Mouse (Mus musculus): ENCODE measurements at regions not wholly inside any gene's neighbourhood (a gene's known extent, or its start where the extent isn't known, plus 50 kb on each side); places are given as distances from the start of the nearest gene placed in this dataset.

- H3K36me3 ChIP-seq (ENCODE audit: control insufficient read depth, insufficient read depth): no peaks in the 10 kb centered on the region
Observed at GRCm38 (mm10) chr3:22990136-22990820, 913.8 kb downstream of the Tbl1xr1 start.

GRCm38 (mm10) chr3:22995228-22995627, 918.8 kb downstream of the Tbl1xr1 start:
- no peaks in the 10 kb centered on the region for H3K36me3 ChIP-seq (ENCODE audit: control insufficient read depth, insufficient read depth)
- H3K4me1 ChIP-seq (replicated peaks; ENCODE audit: control insufficient read depth, insufficient read depth, low read length): no peaks in the 10 kb centered on the region
- no peaks in the 10 kb centered on the region for H3K27me3 ChIP-seq (replicated peaks; ENCODE audit: control insufficient read depth, insufficient read depth, low read length)
- ATAC-seq: no peak
- no peak overlapping the region for H3K9ac ChIP-seq (replicated peaks; ENCODE audit: low read depth, low read length)
- H3K9me3 ChIP-seq (ENCODE audit: control insufficient read depth, low read length): no peaks in the 10 kb centered on the region
- 83% methylated on average over 6 of the region's 6 CpGs for WGBS
- no peak overlapping the region for H3K27ac ChIP-seq (ENCODE audit: low read length)
- H3K4me3 ChIP-seq (replicated peaks; ENCODE audit: low read length): no peak overlapping the region
- no peak overlapping the region for H3K4me2 ChIP-seq (ENCODE audit: low read length)

More at GRCm38 (mm10) chr3:22990136-22990820, 913.8 kb downstream of the Tbl1xr1 start:
- H3K4me2 ChIP-seq (ENCODE audit: low read length): no peak overlapping the region
- H3K4me3 ChIP-seq (replicated peaks; ENCODE audit: low read length): no peak overlapping the region
- ATAC-seq: no peak
- no peaks in the 10 kb centered on the region for H3K4me1 ChIP-seq (replicated peaks; ENCODE audit: control insufficient read depth, insufficient read depth, low read length)
- H3K9me3 ChIP-seq (ENCODE audit: control insufficient read depth, low read length): no peaks in the 10 kb centered on the region
- H3K27me3 ChIP-seq (replicated peaks; ENCODE audit: control insufficient read depth, insufficient read depth, low read length): no peaks in the 10 kb centered on the region
- 79% methylated on average over 3 of the region's 3 CpGs for WGBS
- no peak overlapping the region for H3K27ac ChIP-seq (ENCODE audit: low read length)
- H3K9ac ChIP-seq (replicated peaks; ENCODE audit: low read depth, low read length): no peak overlapping the region

GRCm38 (mm10) chr3:22995833-22996232, 919.4 kb downstream of the Tbl1xr1 start:
- no peaks in the 10 kb centered on the region for H3K4me1 ChIP-seq (replicated peaks; ENCODE audit: control insufficient read depth, insufficient read depth, low read length)
- no peaks in the 10 kb centered on the region for H3K27me3 ChIP-seq (replicated peaks; ENCODE audit: control insufficient read depth, insufficient read depth, low read length)
- H3K4me3 ChIP-seq (replicated peaks; ENCODE audit: low read length): no peak overlapping the region
- 73% methylated on average over 4 of the region's 5 CpGs for WGBS
- H3K9ac ChIP-seq (replicated peaks; ENCODE audit: low read depth, low read length): no peak overlapping the region
- ATAC-seq: no peak
- H3K9me3 ChIP-seq (ENCODE audit: control insufficient read depth, low read length): no peaks in the 10 kb centered on the region
- no peaks in the 10 kb centered on the region for H3K36me3 ChIP-seq (ENCODE audit: control insufficient read depth, insufficient read depth)
- no peak overlapping the region for H3K4me2 ChIP-seq (ENCODE audit: low read length)
- no peak overlapping the region for H3K27ac ChIP-seq (ENCODE audit: low read length)

- Histone ChIP-seq H3K9ac (replicated peaks; ENCODE audit: low read depth, low read length) (no peak overlapping the region), H3K27ac (ENCODE audit: low read length) (no peak overlapping the region), H3K4me1 (replicated peaks; ENCODE audit: control insufficient read depth, insufficient read depth, low read length) (no peaks in the 10 kb centered on the region), H3K9me3 (ENCODE audit: control insufficient read depth, low read length) (no peaks in the 10 kb centered on the region), H3K27me3 (replicated peaks; ENCODE audit: control insufficient read depth, insufficient read depth, low read length) (no peaks in the 10 kb centered on the region), H3K36me3 (ENCODE audit: control insufficient read depth, insufficient read depth) (no peaks in the 10 kb centered on the region), H3K4me3 (replicated peaks; ENCODE audit: low read length) (no peak overlapping the region), H3K4me2 (ENCODE audit: low read length) (no peak overlapping the region)
- peak; percentile 96 for ATAC-seq
- 49% methylated on average over 3 of the region's 3 CpGs for WGBS
Observed at GRCm38 (mm10) chr3:23001071-23001470, 924.6 kb downstream of the Tbl1xr1 start.

GRCm38 (mm10) chr3:23032064-23032463, 955.6 kb downstream of the Tbl1xr1 start:
- H3K4me2 ChIP-seq (ENCODE audit: low read length): no peak overlapping the region
- no peak overlapping the region for H3K27ac ChIP-seq (ENCODE audit: low read length)
- no peak for ATAC-seq
- no peaks in the 10 kb centered on the region for H3K9me3 ChIP-seq (ENCODE audit: control insufficient read depth, low read length)
- no peak overlapping the region for H3K4me3 ChIP-seq (replicated peaks; ENCODE audit: low read length)
- no peaks in the 10 kb centered on the region for H3K4me1 ChIP-seq (replicated peaks; ENCODE audit: control insufficient read depth, insufficient read depth, low read length)
- no peak overlapping the region for H3K9ac ChIP-seq (replicated peaks; ENCODE audit: low read depth, low read length)
- no peaks in the 10 kb centered on the region for H3K36me3 ChIP-seq (ENCODE audit: control insufficient read depth, insufficient read depth)
- no peaks in the 10 kb centered on the region for H3K27me3 ChIP-seq (replicated peaks; ENCODE audit: control insufficient read depth, insufficient read depth, low read length)
- WGBS: 79% methylated on average over 2 of the region's 2 CpGs

- H3K27me3 ChIP-seq (replicated peaks; ENCODE audit: control insufficient read depth, insufficient read depth, low read length): no peaks in the 10 kb centered on the region
- 62% methylated on average over 6 of the region's 6 CpGs for WGBS
- no peak overlapping the region for H3K27ac ChIP-seq (ENCODE audit: low read length)
- H3K4me2 ChIP-seq (ENCODE audit: low read length): no peak overlapping the region
- no peaks in the 10 kb centered on the region for H3K9me3 ChIP-seq (ENCODE audit: control insufficient read depth, low read length)
- H3K9ac ChIP-seq (replicated peaks; ENCODE audit: low read depth, low read length): no peak overlapping the region
- H3K4me1 ChIP-seq (replicated peaks; ENCODE audit: control insufficient read depth, insufficient read depth, low read length): no peaks in the 10 kb centered on the region
- H3K4me3 ChIP-seq (replicated peaks; ENCODE audit: low read length): no peak overlapping the region
- no peaks in the 10 kb centered on the region for H3K36me3 ChIP-seq (ENCODE audit: control insufficient read depth, insufficient read depth)
- ATAC-seq: no peak
Observed at GRCm38 (mm10) chr3:23063180-23063965, 986.9 kb downstream of the Tbl1xr1 start.

- no peaks in the 10 kb centered on the region for H3K36me3 ChIP-seq (ENCODE audit: control insufficient read depth, insufficient read depth)
- ATAC-seq: no peak
- no peaks in the 10 kb centered on the region for H3K27me3 ChIP-seq (replicated peaks; ENCODE audit: control insufficient read depth, insufficient read depth, low read length)
- H3K4me2 ChIP-seq (ENCODE audit: low read length): no peak overlapping the region
- H3K27ac ChIP-seq (ENCODE audit: low read length): no peak overlapping the region
- no peak overlapping the region for H3K9ac ChIP-seq (replicated peaks; ENCODE audit: low read depth, low read length)
- no peaks in the 10 kb centered on the region for H3K9me3 ChIP-seq (ENCODE audit: control insufficient read depth, low read length)
- WGBS: 97% methylated on average over 2 of the region's 2 CpGs
- H3K4me3 ChIP-seq (replicated peaks; ENCODE audit: low read length): no peak overlapping the region
- H3K4me1 ChIP-seq (replicated peaks; ENCODE audit: control insufficient read depth, insufficient read depth, low read length): no peaks in the 10 kb centered on the region
Observed at GRCm38 (mm10) chr3:23071486-23071885, 995.0 kb downstream of the Tbl1xr1 start.
